Mouse (Mus musculus) kidney, adult 8-10 months (tissue): ENCODE data around the gene Thtpa.

Experiments
- DNase-seq, 2 experiments: peaks; one replicate each; pipeline ENCODE4 v3.0.0; 2022

The Thtpa gene

GRCm38 (mm10) chr14:55148363-55148915, 53.9 kb downstream of the Thtpa start:
- peak; percentile 18 to 28 for DNase-seq
